Mouse (Mus musculus): ENCODE data around the gene Igf2. TPM values are rescaled to one million over a fixed set of nuclear protein-coding genes. Genes with fewer than 3 reads are reported as not detected.

Igf2 gene
- total and polyA plus RNA-seq, 3 experiments: not detected

- TF ChIP-seq POLR2AphosphoS5 (IDR thresholded peaks at IDR 0.05; ENCODE audit: borderline replicate concordance, low read depth, low read length) (no peak), MEF2A (IDR thresholded peaks at IDR 0.05; ENCODE audit: extremely low read depth, insufficient replicate concordance, low read depth, low read length, poor library complexity, severe bottlenecking) (no peak), ELF1 (IDR thresholded peaks at IDR 0.05; ENCODE audit: low read depth, low read length) (no peak), TCF12 (IDR thresholded peaks at IDR 0.05; ENCODE audit: low read depth, low read length) (no peak), POLR2A (IDR thresholded peaks at IDR 0.05; ENCODE audit: control insufficient read depth in 1 of 2, insufficient read depth in 1 of 2, low read depth in 1 of 2, low read length in 2 of 2, poor library complexity in 1 of 2) (no peak), MAX (IDR thresholded peaks at IDR 0.05; ENCODE audit: low read length) (no peak), NRF1 (IDR thresholded peaks at IDR 0.05; ENCODE audit: insufficient read depth, low read depth, low read length, poor library complexity, severe bottlenecking) (no peak), GABPA (IDR thresholded peaks at IDR 0.05; ENCODE audit: low read depth, low read length) (no peak), TAL1 (IDR thresholded peaks at IDR 0.05; ENCODE audit: low read length) (no peak), KAT2A (conservative IDR thresholded peaks at IDR 0.05; ENCODE audit: low read depth, low read length) (no peak), ZC3H11A (IDR thresholded peaks at IDR 0.05; ENCODE audit: low read depth, low read length) (no peak), EP300 (IDR thresholded peaks at IDR 0.05; ENCODE audit: low read depth in 1 of 2, low read length in 2 of 2) (no peak), MAZ (IDR thresholded peaks at IDR 0.05; ENCODE audit: low read depth, low read length) (no peak), RCOR1 (IDR thresholded peaks at IDR 0.05; ENCODE audit: low read depth, low read length) (no peak), SMC3 (IDR thresholded peaks at IDR 0.05; ENCODE audit: low read depth, low read length) (no peak), JUND (IDR thresholded peaks at IDR 0.05; ENCODE audit: low read depth, low read length) (no peak), ETS1 (IDR thresholded peaks at IDR 0.05; ENCODE audit: low read depth, low read length) (no peak), ZKSCAN1 (IDR thresholded peaks at IDR 0.05; ENCODE audit: low read depth, low read length) (no peak), UBTF (IDR thresholded peaks at IDR 0.05; ENCODE audit: borderline replicate concordance, insufficient read depth, low read depth, low read length) (no peak), MAFK (IDR thresholded peaks at IDR 0.05; ENCODE audit: borderline replicate concordance, low read depth, low read length) (no peak)
- H3K27me3 ChIP-seq (ENCODE audit: control insufficient read depth in 1 of 2, insufficient read depth in 2 of 2, low read length in 2 of 2): no peaks in the 10 kb centered on the region
Measured at GRCm38 (mm10) chr7:142678611-142679010, 12.0 kb upstream of the Igf2 start.

GRCm38 (mm10) chr7:142675644-142676043 lies 9.0 kb upstream of the Igf2 start:
- H3K4me1 ChIP-seq (ENCODE audit: control insufficient read depth in 1 of 2, insufficient read depth in 2 of 2, low read length in 2 of 2): no peaks in the 10 kb centered on the region
- no peaks in the 10 kb centered on the region for H3K9me3 ChIP-seq (replicated peaks; ENCODE audit: insufficient read depth, low read length)
- H3K27me3 ChIP-seq (ENCODE audit: control insufficient read depth in 1 of 2, insufficient read depth in 2 of 2, low read length in 2 of 2): no peaks in the 10 kb centered on the region
- no peak overlapping the region for H3K27ac ChIP-seq (ENCODE audit: control insufficient read depth, low read depth, low read length)
- H3K36me3 ChIP-seq (ENCODE audit: control insufficient read depth in 1 of 2, insufficient read depth in 2 of 2, low read length in 2 of 2): no peaks in the 10 kb centered on the region
- H3K4me3 ChIP-seq (ENCODE audit: control insufficient read depth in 1 of 2, insufficient read depth in 1 of 2, low read depth in 2 of 2, low read length in 2 of 2): no peak overlapping the region
- H3K9ac ChIP-seq (ENCODE audit: control insufficient read depth, low read depth, low read length, poor library complexity, severe bottlenecking): no peak overlapping the region
- H3K79me2 ChIP-seq (ENCODE audit: control insufficient read depth, insufficient read depth, low read length, poor library complexity): no peaks in the 10 kb centered on the region
- peak; percentile 55 for DNase-seq (ENCODE audit: low read depth, low spot score)
- no peak for TF ChIP-seq EP300 (IDR thresholded peaks at IDR 0.05; ENCODE audit: low read depth in 1 of 2, low read length in 2 of 2)
- peak; percentile 78 for TF ChIP-seq RAD21 (IDR thresholded peaks at IDR 0.05; ENCODE audit: low read depth, low read length)
- TF ChIP-seq SMC3 (IDR thresholded peaks at IDR 0.05; ENCODE audit: low read depth, low read length): peak; percentile 77
- TF ChIP-seq CTCF (IDR thresholded peaks at IDR 0.05 in 2 of 3, conservative IDR thresholded peaks at IDR 0.05 in 1 of 3; ENCODE audit: control insufficient read depth in 1 of 3, insufficient read depth in 1 of 3, low read depth in 2 of 3, low read length in 3 of 3, poor library complexity in 1 of 3, severe bottlenecking in 1 of 3): peak in 2 of 3 experiments; percentile 25 to 74; a peak in 3 of 6 replicates
- no peak for TF ChIP-seq POLR2AphosphoS5 (IDR thresholded peaks at IDR 0.05; ENCODE audit: borderline replicate concordance, low read depth, low read length)
- no peak for TF ChIP-seq USF1 (IDR thresholded peaks at IDR 0.05; ENCODE audit: low read depth, low read length)
- peak; percentile 66 for TF ChIP-seq ZC3H11A (IDR thresholded peaks at IDR 0.05; ENCODE audit: low read depth, low read length)

More at GRCm38 (mm10) chr7:142678611-142679010, 12.0 kb upstream of the Igf2 start:
- H3K9ac ChIP-seq (ENCODE audit: control insufficient read depth, low read depth, low read length, poor library complexity, severe bottlenecking): no peak overlapping the region
- no peaks in the 10 kb centered on the region for H3K4me1 ChIP-seq (ENCODE audit: control insufficient read depth in 1 of 2, insufficient read depth in 2 of 2, low read length in 2 of 2)
- H3K36me3 ChIP-seq (ENCODE audit: control insufficient read depth in 1 of 2, insufficient read depth in 2 of 2, low read length in 2 of 2): no peaks in the 10 kb centered on the region
- H3K27ac ChIP-seq (ENCODE audit: control insufficient read depth, low read depth, low read length): no peak overlapping the region
- H3K4me3 ChIP-seq (ENCODE audit: control insufficient read depth in 1 of 2, insufficient read depth in 1 of 2, low read depth in 2 of 2, low read length in 2 of 2): no peak overlapping the region
- DNase-seq (ENCODE audit: low read depth, low spot score): no peak
- no peaks in the 10 kb centered on the region for H3K79me2 ChIP-seq (ENCODE audit: control insufficient read depth, insufficient read depth, low read length, poor library complexity)
- H3K9me3 ChIP-seq (replicated peaks; ENCODE audit: insufficient read depth, low read length): no peaks in the 10 kb centered on the region
